Mouse (Mus musculus) testis, adult 2 months (tissue): ENCODE measurements at regions not wholly inside any gene's neighbourhood (a gene's known extent, or its start where the extent isn't known, plus 50 kb on each side); places are given as distances from the start of the nearest gene placed in this dataset.

Source experiments
- CTCF ChIP-seq: fragments of 200-500 bp; IDR thresholded peaks from 2 replicates; pipeline ENCODE4 v1.5.1; 2012; ENCODE audit warnings: low read depth, mild to moderate bottlenecking, inconsistent platforms, low read length, moderate library complexity; ENCODE audit not compliant: control insufficient read depth, insufficient read depth, insufficient replicate concordance
- POLR2A ChIP-seq: fragments of 200-500 bp; IDR thresholded peaks from 2 replicates; pipeline ENCODE4 v1.6.1; 2012; ENCODE audit warnings: low read depth, mild to moderate bottlenecking, inconsistent platforms, low read length, moderate library complexity; ENCODE audit not compliant: control insufficient read depth

DNA sequence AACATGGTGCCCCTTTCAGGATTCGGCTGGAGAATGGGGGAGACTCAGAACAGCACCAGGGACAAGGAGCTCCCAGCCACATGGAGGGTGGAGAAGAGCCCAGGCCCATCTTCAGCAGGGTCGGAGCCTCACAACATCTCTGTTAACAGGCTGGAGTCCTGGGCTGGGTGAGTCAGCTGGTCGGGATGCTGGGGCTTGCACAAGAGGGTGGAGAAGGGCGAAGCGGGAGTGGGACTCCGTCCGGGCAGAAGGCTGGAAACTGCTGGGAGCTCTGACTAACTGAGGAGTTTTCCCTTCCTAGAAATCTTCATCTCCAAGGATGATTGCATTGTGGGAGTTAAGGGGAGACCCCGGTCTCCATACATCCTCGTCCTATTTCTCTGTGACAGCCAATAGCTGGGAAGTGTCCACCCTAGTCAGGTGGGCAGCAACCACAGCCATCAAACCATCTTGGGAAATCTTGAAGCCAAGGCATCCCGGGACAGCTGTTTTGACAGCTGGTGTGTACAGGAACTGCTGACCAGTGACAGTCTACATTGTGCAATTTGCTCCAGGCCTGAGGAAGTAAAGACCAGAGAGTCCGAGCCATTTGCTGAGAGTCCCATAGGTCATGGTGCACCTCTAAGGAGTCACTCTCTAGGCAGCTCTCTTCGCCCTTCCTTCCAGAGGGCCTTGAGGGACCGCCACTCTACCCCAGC lies 247.4 kb downstream of the Bcl11b start:
- no peak for TF ChIP-seq CTCF
- TF ChIP-seq POLR2A = no peak
